Mouse (Mus musculus): Measurements from ENCODE around the gene 2310046K23Rik.
"Not testable (repeated sequence)": the region's sequence is repeated elsewhere in the genome, so short reads cannot be mapped to it uniquely, and the experiment has no call there.

2310046K23Rik gene

DNA sequence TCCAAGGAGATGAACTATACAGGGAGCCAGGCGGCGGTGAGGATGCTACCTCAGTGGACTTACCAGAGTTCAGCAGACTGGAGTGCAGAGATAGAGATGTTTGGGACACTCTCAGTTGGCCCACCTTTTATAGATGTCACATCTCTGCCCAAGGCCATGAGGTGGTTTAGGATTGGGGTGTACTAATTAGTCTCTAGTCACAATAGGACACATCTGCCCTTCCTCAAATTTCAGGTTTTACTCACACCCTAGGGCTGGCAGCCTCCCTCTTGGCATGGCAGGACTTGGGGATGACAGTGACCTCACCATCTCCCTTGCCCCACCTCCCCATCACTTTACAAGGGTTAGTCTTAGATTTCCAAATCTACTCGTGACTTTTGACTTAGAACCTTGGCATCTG, at the start of gene 2310046K23Rik:
Gene 2310046K23Rik, minus strand, starts transcription at position 101 of the 400 bp plus-strand sequence.
- in situ Hi-C loops (cut with MboI), result no loop called here

DNA sequence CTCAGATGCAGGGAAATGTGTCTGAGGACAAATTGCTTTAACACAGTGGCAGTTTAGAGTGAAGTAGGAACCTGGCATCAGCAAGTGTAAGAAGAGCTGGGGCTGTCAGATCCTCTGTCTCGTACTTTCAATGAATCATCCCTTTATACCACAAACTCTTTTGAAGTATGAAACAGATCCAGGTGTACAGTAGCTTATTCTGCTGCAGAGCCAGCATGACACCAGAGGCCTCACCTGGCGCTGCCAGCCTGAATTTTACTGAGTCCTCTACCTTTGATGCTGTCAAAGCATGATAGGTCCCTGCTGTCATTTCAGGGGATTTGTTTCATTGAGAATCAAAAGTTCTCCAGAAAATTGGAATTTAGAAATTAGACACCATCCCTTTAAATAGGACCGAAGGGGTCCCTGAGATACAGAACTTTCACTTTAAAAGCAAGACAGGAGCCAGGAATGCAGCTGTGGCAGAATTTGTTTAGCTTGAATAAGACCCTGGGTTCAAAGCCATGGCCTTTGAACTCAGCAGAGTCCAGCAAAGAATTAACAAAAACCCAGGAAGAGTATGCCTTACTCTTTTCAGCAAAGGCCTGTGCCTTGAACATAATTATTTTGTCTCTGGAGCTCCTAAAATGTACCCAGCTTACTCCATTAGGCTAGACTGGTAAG, 49.0 kb upstream of the 2310046K23Rik start:
- in situ Hi-C loops (cut with MboI), result no loop called here

DNA sequence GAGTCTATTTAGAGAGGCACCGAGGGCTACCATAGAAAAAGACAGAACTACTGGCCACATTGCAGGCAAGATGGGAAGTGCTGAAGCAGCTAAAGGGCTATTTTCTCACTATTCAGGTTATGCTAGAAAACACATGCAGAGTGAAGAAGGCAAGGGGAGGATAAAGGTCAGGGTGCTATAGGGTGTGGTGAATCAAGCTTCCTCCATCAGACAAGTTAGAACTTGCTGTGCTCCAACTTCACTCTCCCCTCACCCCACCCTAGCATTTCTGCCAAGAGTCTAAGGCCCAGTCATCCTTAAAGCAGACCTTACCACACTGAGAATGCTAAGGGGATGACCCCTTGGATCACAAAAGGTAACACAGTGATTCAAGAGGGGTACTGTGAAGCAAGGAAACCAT, 45.2 kb upstream of the 2310046K23Rik start:
- in situ Hi-C loops (cut with MboI), result no loop called here

DNA sequence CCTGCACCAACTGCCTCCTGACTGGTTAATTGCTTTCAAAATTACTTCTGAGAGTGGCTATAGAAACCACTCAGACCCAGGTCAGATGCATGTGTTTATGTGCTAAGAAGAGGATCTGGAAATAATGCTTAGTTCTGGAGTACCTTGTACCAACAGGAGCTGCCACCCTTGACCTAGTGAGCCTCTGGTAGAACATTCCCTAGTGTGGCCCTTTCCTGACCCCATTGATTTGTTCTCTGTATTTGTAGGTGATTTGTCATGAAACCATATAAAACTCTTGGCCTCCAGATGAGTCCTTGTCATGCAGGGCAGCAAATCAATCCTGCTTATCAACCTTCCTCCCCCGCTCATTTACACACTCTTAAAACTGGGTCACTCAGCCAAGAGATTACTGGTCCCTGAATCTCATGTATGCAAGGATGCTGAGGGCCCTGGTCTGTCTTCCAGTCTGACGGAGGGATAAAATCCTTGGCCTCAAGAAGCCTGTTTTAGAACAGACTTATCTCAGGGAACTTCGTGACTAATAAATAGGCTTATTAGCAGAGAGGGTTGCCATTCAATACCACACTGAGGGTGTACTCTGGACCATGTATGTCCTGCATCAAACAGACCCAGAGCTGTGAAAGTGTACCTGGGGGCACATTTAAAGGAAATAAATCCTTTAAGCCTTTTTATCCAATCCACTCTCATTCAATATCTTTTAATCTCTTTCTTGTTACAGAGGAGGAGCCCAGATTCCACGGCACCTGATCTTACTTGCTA, 44.5 kb upstream of the 2310046K23Rik start:
- in situ Hi-C loops (cut with MboI), result no loop called here

DNA sequence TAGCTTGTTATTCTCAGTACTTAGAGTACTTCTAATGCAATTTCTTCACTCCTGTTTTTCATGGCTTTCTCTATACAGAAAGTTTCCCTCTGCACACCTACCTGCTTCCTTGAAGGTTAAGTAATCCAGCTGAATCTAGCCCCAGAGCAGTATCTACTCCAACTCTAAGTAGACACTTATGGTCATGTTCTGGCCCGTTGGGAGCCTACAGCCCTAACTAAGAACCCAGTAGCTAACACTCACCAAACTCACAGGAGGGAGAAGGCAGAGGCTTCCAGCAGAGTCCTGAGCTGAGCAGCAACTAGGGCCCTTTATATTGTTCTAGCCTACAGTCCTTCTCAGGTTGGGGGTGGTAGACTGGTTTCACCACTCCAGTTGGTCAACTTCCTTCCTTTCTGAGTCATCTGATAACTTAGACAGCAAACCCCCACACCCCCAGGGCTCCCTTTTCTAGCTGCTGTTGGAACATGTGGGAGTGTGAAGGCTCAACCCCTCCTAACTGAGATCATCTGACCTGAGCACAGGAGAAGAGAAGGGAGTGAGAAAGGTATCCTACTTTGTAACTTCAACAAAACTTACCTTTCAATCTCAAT, 39.2 kb upstream of the 2310046K23Rik start, which contains the start of gene Ivl:
Gene Ivl, minus strand, starts transcription at position 287 of the 593 bp plus-strand sequence.
- in situ Hi-C loops (cut with MboI), result no loop called here

DNA sequence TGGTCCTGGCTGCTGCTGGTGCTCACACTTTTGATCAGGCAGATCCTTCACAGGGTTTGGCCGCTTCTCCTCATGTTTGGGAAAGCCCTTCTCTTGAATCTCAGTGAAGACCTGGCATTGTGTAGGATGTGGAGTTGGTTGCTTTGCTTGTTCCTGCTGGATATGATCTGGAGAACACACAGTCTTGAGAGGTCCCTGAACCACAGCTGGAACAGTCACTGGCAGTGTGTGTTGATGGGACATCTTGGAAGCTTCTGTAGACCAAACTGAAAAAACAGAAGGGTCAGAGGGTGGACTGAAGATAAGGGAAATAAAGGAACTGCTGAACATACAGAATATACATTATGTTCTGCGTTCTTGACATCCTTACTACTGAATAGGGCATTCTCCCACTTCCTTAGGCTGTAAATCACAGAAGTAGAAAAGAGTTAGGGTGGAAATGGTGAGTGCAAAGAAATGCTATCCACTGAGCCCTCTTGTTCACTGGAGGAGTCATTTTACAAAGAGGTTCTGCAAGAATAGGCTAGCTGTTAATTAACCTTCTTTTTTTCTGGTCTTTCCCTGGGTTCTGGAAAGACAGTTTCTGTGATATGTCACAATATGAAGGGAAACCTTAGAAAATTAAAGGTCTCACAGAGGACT, 38.3 kb upstream of the 2310046K23Rik start:
- in situ Hi-C loops (cut with MboI), result no loop called here

DNA sequence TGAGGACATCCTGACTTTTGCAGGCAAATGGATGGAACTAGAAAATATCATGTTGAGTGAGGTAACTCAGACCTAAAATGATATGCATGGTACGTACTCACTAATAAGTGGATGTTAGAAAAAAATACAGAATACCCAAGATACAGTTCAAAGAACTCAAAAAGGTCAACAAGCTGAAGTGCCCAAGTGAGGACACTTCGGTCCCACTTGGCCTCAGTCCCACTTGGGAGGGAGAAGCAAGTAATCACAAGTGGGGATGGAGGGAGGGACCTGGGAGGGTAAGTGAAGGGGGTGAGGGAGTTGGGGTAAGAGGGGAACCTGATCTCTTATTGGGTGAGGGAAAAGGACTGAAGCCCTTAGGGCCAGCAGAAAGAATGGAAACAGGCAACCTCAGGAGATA, 34.4 kb upstream of the 2310046K23Rik start:
- in situ Hi-C loops (cut with MboI), result no loop called here

DNA sequence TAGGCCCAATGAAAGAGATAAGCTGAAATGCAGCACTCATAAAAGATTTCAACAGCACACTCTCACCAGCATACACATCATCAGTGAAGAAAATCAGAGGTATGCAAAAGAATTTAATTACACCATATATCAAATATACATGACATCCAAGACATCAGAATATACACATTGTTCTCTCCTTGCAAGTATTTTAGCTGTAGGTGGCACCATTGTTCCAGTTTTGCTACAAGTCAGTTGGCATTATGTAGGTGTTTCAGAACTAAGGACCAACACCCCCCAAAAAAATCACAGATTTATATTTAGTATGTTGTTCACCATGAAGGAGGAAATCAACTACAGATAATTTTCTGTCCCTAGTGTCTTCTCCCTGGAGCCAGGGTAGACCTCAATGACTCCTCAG, 31.1 kb upstream of the 2310046K23Rik start:
- in situ Hi-C loops (cut with MboI), result no loop called here

DNA sequence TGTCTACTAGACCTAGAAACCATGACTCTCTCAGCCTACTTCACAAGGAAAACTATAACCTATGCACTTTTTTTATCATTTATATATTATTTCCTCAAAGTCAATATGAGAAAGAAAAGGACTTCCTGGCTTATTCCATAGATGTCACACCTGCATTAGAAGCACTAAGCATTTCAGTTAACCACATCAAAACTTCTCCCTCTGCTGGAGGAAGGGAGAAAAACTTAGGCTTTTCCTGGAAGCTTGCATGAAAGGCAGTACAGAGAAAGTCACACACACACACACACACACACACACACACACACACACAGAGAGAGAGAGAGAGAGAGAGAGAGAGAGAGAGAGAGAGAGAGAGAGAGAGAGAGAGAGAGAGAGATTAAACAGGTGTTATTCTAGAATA, 22.0 kb downstream of the 2310046K23Rik start:
- in situ Hi-C loops (cut with MboI), result no loop called here

DNA sequence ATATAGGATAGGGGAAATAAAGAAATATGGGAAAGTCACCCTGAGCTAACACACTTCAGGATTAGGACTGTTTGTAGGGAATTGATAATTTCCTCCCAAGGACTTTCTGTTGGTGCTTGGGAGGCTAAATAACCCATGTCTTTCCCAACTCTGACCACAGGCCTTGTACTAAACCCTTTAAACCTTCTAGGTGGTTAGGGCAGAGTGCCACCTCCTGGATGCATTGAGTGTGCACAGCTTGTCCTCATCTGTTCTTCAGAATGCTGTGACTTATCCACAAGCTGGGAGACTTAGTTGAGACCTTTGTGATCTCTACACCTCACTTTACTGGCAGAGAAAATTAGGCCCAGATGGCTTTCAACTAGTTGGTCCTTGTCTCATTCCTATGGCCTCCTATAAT, 23.5 kb downstream of the 2310046K23Rik start:
- in situ Hi-C loops (cut with MboI), result no loop called here

DNA sequence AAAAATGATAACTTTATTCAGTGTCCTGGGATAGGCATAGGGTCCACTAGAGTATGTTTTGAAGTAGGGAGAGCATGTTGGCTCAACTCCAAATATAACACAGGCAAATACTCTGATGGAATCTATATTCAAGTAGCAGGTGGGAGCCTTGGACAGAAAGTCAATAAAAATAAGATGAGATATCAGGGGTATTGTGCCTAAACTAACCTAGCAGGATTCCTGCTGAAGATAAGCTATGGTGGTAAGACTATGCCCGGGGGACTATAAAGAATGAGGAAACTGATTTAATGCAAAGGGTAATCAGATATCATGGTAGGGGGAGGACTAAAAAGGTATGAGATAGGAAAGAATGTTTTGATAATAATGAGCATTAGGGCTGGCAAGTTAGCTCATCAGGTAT, 26.1 kb downstream of the 2310046K23Rik start:
- in situ Hi-C loops (cut with MboI), result no loop called here

DNA sequence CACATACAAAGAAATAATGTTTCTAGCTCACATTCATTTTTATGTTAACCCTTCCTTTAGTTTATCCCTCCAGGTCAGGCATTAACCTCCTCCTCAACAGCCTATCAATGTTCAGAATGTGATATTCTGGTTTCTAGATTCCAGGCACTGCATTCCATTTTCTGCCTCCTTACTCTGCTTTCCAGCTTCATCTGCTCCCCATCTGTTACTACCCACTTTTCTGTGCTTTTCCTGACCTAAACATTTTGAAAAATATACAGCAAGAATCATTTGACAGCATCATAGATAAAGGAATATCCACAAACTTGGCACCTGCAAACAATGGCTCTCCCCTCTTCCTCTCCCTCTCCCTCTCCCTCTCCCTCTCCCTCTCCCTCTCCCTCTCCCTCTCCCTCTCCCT, 30.8 kb downstream of the 2310046K23Rik start:
- in situ Hi-C loops (cut with MboI), result no loop called here

DNA sequence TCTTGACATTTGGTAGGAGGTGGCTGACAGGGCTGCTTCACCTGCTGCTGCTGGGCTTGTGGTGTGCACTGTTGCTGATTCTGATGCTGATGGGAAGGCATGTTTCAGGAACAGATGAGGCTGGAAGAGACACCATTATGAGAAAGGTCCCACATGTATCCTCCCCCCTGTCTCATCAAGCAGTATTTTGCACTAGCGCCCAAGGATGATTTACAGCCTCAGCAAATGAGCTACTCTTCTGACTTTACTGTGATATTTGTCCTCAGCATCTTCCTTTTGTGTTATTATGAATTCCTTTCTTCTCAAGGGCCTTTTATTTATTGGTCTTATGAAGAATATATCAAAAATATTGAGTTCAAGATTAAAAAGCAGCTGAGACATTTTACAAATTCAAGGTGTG, 33.9 kb downstream of the 2310046K23Rik start, which contains the start of gene Sprr4:
Gene Sprr4, minus strand, starts transcription at position 101 of the 400 bp plus-strand sequence.
- in situ Hi-C loops (cut with MboI), result no loop called here

DNA sequence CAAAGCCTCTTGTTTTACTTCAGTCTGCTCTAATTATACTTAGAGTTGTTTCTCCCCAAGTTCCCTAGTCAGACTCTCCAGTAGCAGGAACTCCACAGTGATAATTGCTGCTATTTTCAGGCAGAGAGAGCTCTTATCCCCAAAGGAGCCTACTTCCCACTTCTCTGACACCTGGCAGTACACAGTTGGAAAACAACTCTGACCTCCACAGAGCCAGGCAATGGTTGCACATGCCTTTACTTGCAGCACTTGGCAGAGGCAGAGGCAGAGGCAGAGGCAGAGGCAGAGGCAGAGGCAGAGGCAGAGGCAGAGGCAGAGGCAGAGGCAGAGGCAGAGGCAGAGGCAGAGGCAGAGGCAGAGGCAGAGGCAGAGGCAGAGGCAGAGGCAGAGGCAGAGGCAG, 44.0 kb downstream of the 2310046K23Rik start:
- in situ Hi-C loops (cut with MboI), result not testable (repeated sequence)

DNA sequence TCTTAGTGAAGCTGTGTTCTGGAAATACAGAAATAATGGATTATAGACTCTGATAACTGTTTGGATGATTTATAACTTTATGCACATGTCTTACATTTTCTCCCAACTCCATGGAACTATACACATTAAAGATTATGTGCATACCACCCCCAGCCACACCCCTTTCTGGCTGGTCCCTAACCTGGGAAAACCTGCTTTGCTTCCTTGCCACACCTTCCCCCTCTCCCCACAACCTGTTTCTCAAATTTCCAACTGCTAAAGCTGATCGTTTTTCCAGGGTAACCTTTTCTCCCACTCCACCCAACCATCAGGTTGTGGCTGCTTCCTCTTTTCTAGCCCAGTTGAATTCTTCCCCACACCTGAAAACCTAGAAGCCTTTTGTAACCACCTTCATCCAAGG, 48.0 kb downstream of the 2310046K23Rik start:
- in situ Hi-C loops (cut with MboI), result no loop called here

DNA sequence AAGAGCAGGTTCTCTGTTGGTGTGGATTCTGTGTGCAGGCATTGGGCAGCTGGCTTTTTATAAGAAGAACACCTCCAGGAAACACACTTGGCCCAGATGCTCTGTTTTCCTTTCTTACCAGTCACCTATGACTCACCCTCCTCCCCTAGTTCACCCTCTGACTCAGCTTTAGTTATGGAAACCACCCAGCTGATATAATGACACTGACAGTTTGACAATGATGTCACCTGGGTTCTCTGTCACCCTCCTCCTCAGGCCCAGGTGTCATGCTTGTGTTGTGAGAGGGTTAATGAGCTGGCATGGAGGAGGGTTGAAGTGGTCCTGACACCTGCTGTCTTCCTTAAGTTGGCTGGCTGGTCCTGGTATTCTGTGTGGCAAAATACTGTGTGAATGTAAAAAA, 48.4 kb downstream of the 2310046K23Rik start, which contains the start of gene Sprr1a:
Gene Sprr1a, minus strand, starts transcription at position 33 of the 400 bp plus-strand sequence.
- in situ Hi-C loops (cut with MboI), result no loop called here

All from mature B cell (primary cell).